Mouse (Mus musculus): ENCODE measurements around the gene Jade2.

DNA sequence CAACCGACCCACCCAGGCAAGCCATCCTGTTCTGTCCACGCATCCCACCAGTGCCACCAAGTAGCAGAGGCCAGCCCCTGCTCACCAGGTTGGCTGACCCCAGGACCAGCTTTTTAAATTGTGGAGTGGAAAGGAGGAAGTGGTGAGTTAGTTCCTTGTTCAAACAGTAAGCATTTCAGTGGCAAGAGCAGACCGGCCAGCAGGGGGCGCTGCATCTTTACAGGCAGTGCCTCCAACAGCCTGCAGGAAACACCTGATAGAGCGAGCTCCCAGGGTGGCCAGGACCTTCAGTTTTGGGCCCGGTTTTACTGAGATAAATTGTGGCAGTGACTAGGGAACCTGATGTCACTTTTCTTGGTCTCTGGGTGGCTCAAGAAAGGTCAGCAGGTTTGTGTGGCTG lies 39.7 kb downstream of the Jade2 start:
- TF ChIP-seq POLR2A (IDR thresholded peaks at IDR 0.05; ENCODE audit: control insufficient read depth, low read depth, low read length) (no peak), CTCF (IDR thresholded peaks at IDR 0.05; ENCODE audit: control insufficient read depth, insufficient read depth, insufficient replicate concordance, low read depth, low read length) (peak; percentile 86)

All from testis, adult 2 months (tissue).